Mouse (Mus musculus) heart, embryonic 10.5 days (tissue): ENCODE data around the gene Fkbp14. TPM values are rescaled to one million over a fixed set of nuclear protein-coding genes. Genes with fewer than 3 reads are reported as not detected.

Experiments used
- DNase-seq: peaks from one replicate; pipeline ENCODE4 v3.0.0-alpha.2; 2017; ENCODE audit warnings: low spot score
- H3K27ac ChIP-seq: fragments of 300-500 bp; sonication (generic); 2 replicates; pipeline ENCODE4 v1.5.1; 2016; ENCODE audit warnings: mild to moderate bottlenecking
- H3K27me3 ChIP-seq: fragments of 300-500 bp; sonication (generic); 2 replicates; pipeline ENCODE4 v1.6.1; 2016; ENCODE audit warnings: mild to moderate bottlenecking; ENCODE audit not compliant: poor library complexity, insufficient read depth, severe bottlenecking
- H3K36me3 ChIP-seq: fragments of 300-500 bp; sonication (generic); 2 replicates; pipeline ENCODE4 v1.6.1; 2016; ENCODE audit warnings: mild to moderate bottlenecking, moderate library complexity
- H3K4me1 ChIP-seq: fragments of 300-500 bp; sonication (generic); 2 replicates; pipeline ENCODE4 v1.6.1; 2016; ENCODE audit warnings: mild to moderate bottlenecking
- H3K4me3 ChIP-seq: fragments of 300-500 bp; sonication (generic); 2 replicates; pipeline ENCODE4 v1.5.1; 2016; ENCODE audit warnings: mild to moderate bottlenecking, moderate library complexity
- H3K9me3 ChIP-seq: fragments of 300-500 bp; sonication (generic); 2 replicates; pipeline ENCODE4 v1.6.1; 2016; ENCODE audit warnings: mild to moderate bottlenecking, moderate library complexity
- WGBS: fragments of 180-500 bp; shearing (Covaris S2); methylation state at CpG from one replicate; pipeline ENCODE4 v1.1.7; 2016; 5-methylcytosine and 5-hydroxymethylcytosine counted together
- polyA plus RNA-seq: library from polyadenylated mRNA; unstranded; fragments of >200 nt; fragmentation: Nextera tagmentation; extraction: Ambion mirVana; gene quantifications from 2 replicates; pipeline ENCODE4 v1.2.1, GENCODE M21; 2016

Fkbp14 gene
- polyA plus RNA-seq, 1 experiment from 2014 or later = 19.8 TPM

- WGBS = 94% methylated on average over 4 of the region's 4 CpGs
- H3K4me1 ChIP-seq = peaks cover 30% of the 10 kb centered on the region
- H3K36me3 ChIP-seq = no peaks in the 10 kb centered on the region
- no peak for DNase-seq
- H3K9me3 ChIP-seq = no peaks in the 10 kb centered on the region
- H3K27me3 ChIP-seq = no peaks in the 10 kb centered on the region
- no peak overlapping the region for H3K4me3 ChIP-seq
- H3K27ac ChIP-seq = no peak overlapping the region
These were observed 61.6 kb downstream of the Fkbp14 start for GRCm38 (mm10) chr6:54535485-54535884.

GRCm38 (mm10) chr6:54531048-54531481, 66.0 kb downstream of the Fkbp14 start:
- H3K9me3 ChIP-seq = no peaks in the 10 kb centered on the region
- H3K4me3 ChIP-seq = no peak overlapping the region
- H3K36me3 ChIP-seq = no peaks in the 10 kb centered on the region
- no peak for DNase-seq
- peak overlapping the region; percentile 56; the same call in 1 of the 2 replicates for H3K27ac ChIP-seq
- H3K4me1 ChIP-seq = peaks cover 16% of the 10 kb centered on the region
- no peaks in the 10 kb centered on the region; the same call in 1 of the 2 replicates for H3K27me3 ChIP-seq
- 43% methylated on average over 8 of the region's 8 CpGs for WGBS

- Histone ChIP-seq H3K9me3 (no peaks in the 10 kb centered on the region), H3K4me1 (peaks cover 16% of the 10 kb centered on the region), H3K4me3 (no peak overlapping the region), H3K36me3 (no peaks in the 10 kb centered on the region), H3K27ac (no peak overlapping the region), H3K27me3 (no peaks in the 10 kb centered on the region; the same call in 1 of the 2 replicates)
- DNase-seq = no peak
- WGBS = 85% methylated on average over 2 of the region's 2 CpGs
These were observed 66.9 kb downstream of the Fkbp14 start for GRCm38 (mm10) chr6:54530182-54530581.

- Histone ChIP-seq H3K27me3 (no peaks in the 10 kb centered on the region; the same call in none of the 2 replicates), H3K9me3 (no peaks in the 10 kb centered on the region)
- 67% methylated on average over 8 of the region's 8 CpGs for WGBS
These were observed 68.4 kb downstream of the Fkbp14 start for GRCm38 (mm10) chr6:54528666-54529065.

More at GRCm38 (mm10) chr6:54528666-54529065, 68.4 kb downstream of the Fkbp14 start:
- Histone ChIP-seq H3K36me3 (no peaks in the 10 kb centered on the region), H3K27ac (no peak overlapping the region), H3K4me1 (peaks cover 16% of the 10 kb centered on the region), H3K4me3 (no peak overlapping the region)
- DNase-seq = no peak

Other genes with a start within 250 kb of the Fkbp14 start
- 1.0 and 1.8 TPM in 2 replicates for gene Wipf3, start 167.7 kb downstream of the Fkbp14 start, polyA plus RNA-seq
- 10.5 and 12.1 TPM in 2 replicates for gene Scrn1, start 30.8 kb downstream of the Fkbp14 start, polyA plus RNA-seq
- gene Plekha8, start 2.2 kb downstream of the Fkbp14 start, polyA plus RNA-seq = 10.3 and 11.9 TPM in 2 replicates
- 3.4 and 3.9 TPM in 2 replicates for gene Mturn, start 84.3 kb upstream of the Fkbp14 start, polyA plus RNA-seq
- 2.1 and 2.9 TPM in 2 replicates for gene Znrf2, start 219.6 kb upstream of the Fkbp14 start, polyA plus RNA-seq